Mouse (Mus musculus): ENCODE data around the gene Mthfsl. TPM values are rescaled to one million over a fixed set of nuclear protein-coding genes. Genes with fewer than 3 reads are reported as not detected.
"Not testable (repeated sequence)": the region's sequence is repeated elsewhere in the genome, so short reads cannot be mapped to it uniquely, and the experiment has no call there.

Mthfsl gene
- total RNA-seq, 2 experiments from 2014 or later = 26.6 to 29.4 TPM

- DNase-seq (ENCODE audit: low spot score in 2 of 2) = not testable (repeated sequence)
Observed at GRCm38 (mm10) chr9:88698746-88699145, 21.4 kb downstream of the Mthfsl start.

DNA sequence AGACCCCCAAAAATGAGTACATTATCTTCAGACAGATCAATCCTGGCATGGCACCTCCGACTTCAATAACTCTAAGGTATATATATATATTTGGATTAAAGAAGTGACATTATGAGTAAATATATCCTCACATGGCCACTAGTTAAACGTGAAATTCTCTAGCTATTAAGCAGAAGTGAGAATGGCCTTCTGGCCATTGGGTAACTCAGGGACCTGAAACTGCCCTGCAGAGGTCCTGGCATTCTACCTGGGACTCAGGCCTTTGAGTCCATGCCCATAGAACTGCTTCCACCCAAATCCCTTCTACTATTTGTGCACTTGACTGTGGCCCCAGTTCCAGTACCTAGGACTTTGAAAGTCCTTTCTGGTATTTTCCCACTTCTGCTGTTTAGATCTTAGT, 28.8 kb downstream of the Mthfsl start:
- DNase-seq (ENCODE audit: low spot score in 2 of 2) = not testable (repeated sequence)

GRCm38 (mm10) chr9:88689451-88689850, 30.6 kb downstream of the Mthfsl start:
- not testable (repeated sequence) for DNase-seq (ENCODE audit: low spot score in 2 of 2)

GRCm38 (mm10) chr9:88686719-88687118, 33.4 kb downstream of the Mthfsl start:
- DNase-seq (ENCODE audit: low spot score in 2 of 2) = not testable (repeated sequence)

GRCm38 (mm10) chr9:88658341-88658740, 61.8 kb downstream of the Mthfsl start:
- not testable (repeated sequence) for DNase-seq (ENCODE audit: low spot score in 2 of 2)

- not testable (repeated sequence) for DNase-seq (ENCODE audit: low spot score in 2 of 2)
Observed at GRCm38 (mm10) chr9:88650742-88651141, 69.4 kb downstream of the Mthfsl start.

Other genes with a start within 250 kb of the Mthfsl start
- gene Syncrip, start 237.7 kb downstream of the Mthfsl start, total RNA-seq (2021) = 10 to 100 TPM; 64.8 TPM
- 10 to 100 TPM; 23.6 to 27.4 TPM for gene Zfp949, start 172.3 kb downstream of the Mthfsl start, total RNA-seq (2021)
- 1 to 10 TPM; 1.0 to 1.7 TPM for gene Trim43a, start 139.4 kb downstream of the Mthfsl start, total RNA-seq (2021)
- under 1 TPM in 1 of 2 experiments, not detected in 1; 0.56 TPM for gene Bcl2a1d, start 11.6 kb upstream of the Mthfsl start, total RNA-seq (2021)
- gene Trim43c, start 118.9 kb upstream of the Mthfsl start, total RNA-seq (2021) = under 1 TPM; 0.19 to 0.45 TPM
- under 1 TPM in 1 of 2 experiments, not detected in 1; 0.65 TPM for gene Bcl2a1a, start 236.6 kb upstream of the Mthfsl start, total RNA-seq (2021)

Measured in left cerebral cortex, adult 18-20 months (tissue).